Mouse (Mus musculus) cerebellum, postnatal 36 days (tissue): ENCODE data around the gene Ghsr.

Source experiments
- DNase-seq, 2 experiments: peaks; one replicate each; pipeline ENCODE4 v3.0.0; 2021 to 2022; ENCODE audit warnings: mixed read lengths in 2 of 2

The Ghsr gene

DNA sequence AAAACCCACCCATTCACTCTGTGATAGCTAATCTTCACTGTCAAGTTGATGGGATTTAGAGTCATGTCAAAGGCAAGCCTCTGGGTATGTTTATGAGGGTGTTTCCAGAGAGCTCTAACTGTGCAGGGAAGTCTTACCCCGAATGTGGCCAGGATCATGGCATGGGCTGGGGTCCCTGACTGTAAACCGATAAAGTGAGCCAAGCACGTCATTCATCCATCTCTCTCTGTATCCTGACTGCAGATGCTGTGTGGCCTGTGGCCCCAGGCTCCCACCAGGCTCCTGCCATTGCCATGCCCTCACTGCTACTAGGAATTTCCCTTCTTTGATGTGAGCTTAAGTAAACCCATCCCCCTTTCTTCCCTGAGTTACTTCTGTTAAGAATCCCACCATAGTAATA lies 42.4 kb downstream of the Ghsr start:
- DNase-seq = no peak

DNA sequence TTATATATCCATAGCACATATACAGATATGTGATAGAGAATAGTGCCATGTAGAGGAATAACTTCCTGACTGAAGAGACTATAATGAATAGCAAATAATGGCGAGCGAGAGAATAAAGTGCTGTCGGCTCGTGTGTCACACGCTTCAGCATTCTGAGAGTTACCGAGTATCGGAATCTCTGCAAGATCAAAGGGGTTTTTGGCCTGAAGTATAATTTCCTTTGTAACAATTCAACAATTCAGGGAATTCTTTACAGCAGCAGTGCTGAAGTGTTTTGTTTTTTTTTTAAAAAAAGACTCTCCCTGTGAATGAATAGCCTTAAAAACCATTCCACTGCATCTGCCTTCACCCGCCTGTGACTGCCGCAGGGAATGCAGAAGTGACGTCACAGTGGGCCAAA lies 45.6 kb downstream of the Ghsr start:
- no peak for DNase-seq

DNA sequence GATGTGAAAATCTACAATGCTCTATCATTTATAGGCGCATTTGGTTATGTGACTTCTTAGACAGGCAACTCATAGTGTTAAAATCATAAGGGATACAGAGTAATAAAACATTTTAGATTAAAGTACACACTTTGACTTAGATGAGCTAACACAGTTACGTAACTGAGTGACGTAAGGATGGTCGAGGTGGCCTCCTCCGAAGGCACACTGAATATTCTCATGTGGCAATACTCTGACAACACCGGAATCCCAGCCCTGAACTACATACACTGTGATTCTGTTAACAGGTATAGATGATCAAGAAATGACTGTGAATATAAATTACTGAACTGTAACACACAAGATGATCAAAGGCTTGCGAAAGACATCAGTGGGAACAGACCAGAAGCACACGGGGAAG lies 47.5 kb downstream of the Ghsr start:
- no peak for DNase-seq

DNA sequence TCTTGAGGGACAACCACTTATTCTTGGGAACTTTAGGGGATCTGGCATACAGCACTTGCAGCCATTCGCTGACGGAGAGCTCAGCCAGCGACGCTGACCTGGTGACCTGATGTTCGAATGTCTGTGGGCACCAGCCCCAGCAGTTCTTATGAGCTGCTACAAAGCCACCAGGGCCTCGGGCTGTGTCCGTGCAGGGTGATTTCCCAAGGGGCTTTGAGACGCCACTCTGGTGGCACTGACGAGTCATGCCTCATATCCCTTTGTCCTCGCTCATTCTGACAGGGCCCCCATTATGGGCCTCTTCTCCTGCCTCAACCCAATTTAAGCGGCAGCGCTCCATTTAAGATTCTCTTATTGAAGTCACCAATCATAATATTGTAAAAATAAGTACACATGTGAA lies 50.8 kb downstream of the Ghsr start:
- DNase-seq = no peak

DNA sequence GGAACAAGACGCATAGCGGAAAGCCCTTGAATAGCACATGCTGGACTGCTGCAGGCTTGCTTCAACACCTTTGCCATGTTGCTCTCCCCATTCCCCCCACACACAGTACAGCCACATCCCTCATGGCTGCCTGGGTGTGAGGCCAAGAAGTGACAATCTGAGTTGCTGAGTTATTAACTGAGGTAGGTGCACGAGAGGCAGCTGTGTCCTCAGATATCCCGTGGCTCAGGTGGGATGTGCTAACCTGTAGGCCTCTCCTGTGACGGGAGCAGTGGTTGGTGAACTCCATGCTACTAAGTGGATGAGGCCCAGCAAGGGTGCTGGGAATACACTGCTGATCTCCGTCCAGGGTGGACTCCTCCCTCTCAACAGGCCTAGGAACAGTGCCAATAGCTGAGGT lies 51.4 kb downstream of the Ghsr start:
- no peak for DNase-seq

DNA sequence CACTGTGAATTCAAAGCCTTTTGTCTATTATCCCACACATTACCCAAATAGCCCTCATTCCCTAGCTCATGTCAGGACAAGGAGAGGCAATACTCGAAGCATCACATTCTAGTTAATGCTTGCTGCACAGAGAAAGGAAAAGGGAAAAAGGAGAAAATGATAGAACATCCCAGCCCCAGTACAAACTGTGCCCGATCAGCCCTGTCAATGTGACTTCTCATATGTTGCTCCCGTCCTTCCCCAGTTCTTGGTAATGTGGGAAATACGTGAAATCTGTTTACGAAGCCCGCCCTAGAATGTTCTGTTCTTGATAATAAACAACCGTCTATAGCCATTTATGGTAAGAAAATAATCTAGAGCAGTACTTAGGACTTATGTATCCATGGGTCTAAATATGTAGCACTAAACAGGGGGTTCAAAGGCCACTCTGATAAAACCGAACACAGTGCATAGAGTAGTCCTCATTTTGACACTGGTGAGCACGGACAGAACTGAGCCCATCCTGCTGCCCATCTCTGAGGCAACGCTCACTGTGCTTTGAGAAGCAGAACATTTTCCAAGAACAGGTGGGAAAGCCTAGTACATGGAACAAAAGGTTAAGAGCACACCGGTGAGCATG lies 53.0 kb downstream of the Ghsr start:
- no peak for DNase-seq

DNA sequence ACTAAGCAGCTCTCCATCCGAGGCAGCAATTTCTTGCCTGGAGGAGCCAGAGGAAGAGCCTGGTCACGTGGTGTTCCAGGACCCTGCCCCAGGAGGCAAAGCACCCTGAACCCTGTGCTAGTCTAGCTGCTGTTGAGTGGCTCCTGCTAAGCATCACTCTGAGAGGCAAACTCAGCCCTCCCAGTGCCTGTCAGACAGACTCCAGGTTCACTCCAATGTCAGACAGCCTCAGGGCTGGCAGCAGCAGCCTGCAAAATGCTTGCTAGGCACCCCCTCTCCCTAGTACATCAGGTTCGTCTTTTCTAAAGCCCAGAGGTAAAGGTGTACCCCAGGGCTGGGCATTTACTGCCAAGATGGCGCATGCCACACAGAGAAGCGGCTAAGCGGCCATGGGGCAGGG lies 56.3 kb downstream of the Ghsr start:
- DNase-seq = no peak
